Mouse (Mus musculus) liver, adult 2 months (tissue): ENCODE results near the gene Lancl2. TPM values are rescaled to one million over a fixed set of nuclear protein-coding genes. Genes with fewer than 3 reads are reported as not detected.
A peak's percentile ranks its signal among the peaks of the same experiment; 100 is the strongest.

Experiments used
- DNase-seq: peaks from one replicate; pipeline ENCODE4 v3.0.0-alpha.2; 2011; ENCODE audit warnings: low read depth, low spot score; ENCODE audit errors: extremely low read depth
- H3K27ac ChIP-seq: fragments of 200-500 bp; replicated peaks from 2 replicates; pipeline ENCODE4 v1.5.1; 2012; ENCODE audit warnings: low read depth, mild to moderate bottlenecking, control low read depth, inconsistent platforms, low read length; ENCODE audit not compliant: insufficient read depth
- H3K27me3 ChIP-seq: fragments of 200-500 bp; 2 replicates; pipeline ENCODE4 v1.6.1; 2012; ENCODE audit warnings: mild to moderate bottlenecking, moderate library complexity, low read length, inconsistent platforms; ENCODE audit not compliant: control insufficient read depth, insufficient read depth
- H3K36me3 ChIP-seq: fragments of 200-500 bp; 2 replicates; pipeline ENCODE4 v1.6.1; 2012; ENCODE audit warnings: low read length, inconsistent platforms; ENCODE audit not compliant: control insufficient read depth, insufficient read depth
- H3K4me1 ChIP-seq: fragments of 200-500 bp; 2 replicates; pipeline ENCODE4 v1.6.1; 2011; ENCODE audit warnings: low read length; ENCODE audit not compliant: control insufficient read depth, insufficient read depth
- H3K4me3 ChIP-seq: fragments of 200-500 bp; 2 replicates; pipeline ENCODE4 v1.5.1; 2011; ENCODE audit warnings: low read depth, mild to moderate bottlenecking, control low read depth, low read length, moderate library complexity; ENCODE audit not compliant: insufficient read depth
- H3K79me2 ChIP-seq: fragments of 200-500 bp; 2 replicates; pipeline ENCODE4 v1.6.1; 2012; ENCODE audit warnings: inconsistent platforms, mild to moderate bottlenecking, low read length, moderate library complexity; ENCODE audit not compliant: control insufficient read depth, insufficient read depth
- H3K9ac ChIP-seq: fragments of 200-500 bp; 2 replicates; pipeline ENCODE4 v1.6.1; 2012; ENCODE audit warnings: low read depth, mild to moderate bottlenecking, control low read depth, inconsistent platforms, low read length
- CTCF ChIP-seq: fragments of 200-500 bp; IDR thresholded peaks from 2 replicates; pipeline ENCODE4 v1.5.1; 2011; ENCODE audit warnings: low read depth, low read length, control low read depth
- POLR2A ChIP-seq: fragments of 200-500 bp; IDR thresholded peaks from 2 replicates; pipeline ENCODE4 v1.6.1; 2011; ENCODE audit warnings: low read length, control low read depth; ENCODE audit not compliant: insufficient read depth; ENCODE audit errors: extremely low read depth
- WGBS: fragments of 180-500 bp; shearing (Covaris S2); methylation state at CpG from one replicate; pipeline ENCODE4 v1.1.7; 2018; 5-methylcytosine and 5-hydroxymethylcytosine counted together
- polyA plus RNA-seq: library from polyadenylated mRNA; depleted of rRNA; stranded (reverse); fragments of >200 nt; gene quantifications from 2 replicates; pipeline ENCODE4 v1.2.3, GENCODE M21; 2012
- total RNA-seq: library from RNA; depleted of rRNA; stranded (reverse); fragments of >200 nt; gene quantifications from 2 replicates; pipeline ENCODE4 v1.2.3, GENCODE M21; 2014

Gene Lancl2
- total and polyA plus RNA-seq, 2 experiments, result 1.5 to 7.5 TPM

- Histone ChIP-seq H3K27me3 (no peaks in the 10 kb centered on the region), H3K27ac (no peak overlapping the region), H3K79me2 (no peaks in the 10 kb centered on the region), H3K36me3 (no peaks in the 10 kb centered on the region), H3K4me3 (no peak overlapping the region), H3K9ac (no peak overlapping the region), H3K4me1 (no peaks in the 10 kb centered on the region)
- no peak for DNase-seq
- WGBS, result 81% methylated on average over 2 of the region's 2 CpGs
- TF ChIP-seq POLR2A (no peak), CTCF (peak; percentile 73)
These were observed 41.0 kb downstream of the Lancl2 start for GRCm38 (mm10) chr6:57743333-57743732.

- H3K27me3 ChIP-seq, result no peaks in the 10 kb centered on the region
- H3K27ac ChIP-seq, result no peak overlapping the region
- no peaks in the 10 kb centered on the region for H3K4me1 ChIP-seq
- H3K79me2 ChIP-seq, result no peaks in the 10 kb centered on the region
- DNase-seq, result no peak
- H3K36me3 ChIP-seq, result no peaks in the 10 kb centered on the region
- TF ChIP-seq CTCF, result no peak
- H3K4me3 ChIP-seq, result no peak overlapping the region
- H3K9ac ChIP-seq, result no peak overlapping the region
- 97% methylated on average over 2 of the region's 2 CpGs for WGBS
These were observed 41.8 kb downstream of the Lancl2 start for GRCm38 (mm10) chr6:57744123-57744522.

- Histone ChIP-seq H3K4me1 (no peaks in the 10 kb centered on the region), H3K36me3 (no peaks in the 10 kb centered on the region), H3K27ac (no peak overlapping the region), H3K79me2 (no peaks in the 10 kb centered on the region), H3K9ac (no peak overlapping the region), H3K4me3 (no peak overlapping the region), H3K27me3 (no peaks in the 10 kb centered on the region)
- WGBS, result 84% methylated on average over 4 of the region's 4 CpGs
- TF ChIP-seq POLR2A, result no peak
- TF ChIP-seq CTCF, result no peak
- DNase-seq, result no peak
These were observed 42.8 kb downstream of the Lancl2 start for GRCm38 (mm10) chr6:57744974-57745747.

- no peaks in the 10 kb centered on the region for H3K36me3 ChIP-seq
- no peak overlapping the region for H3K27ac ChIP-seq
- WGBS, result 97% methylated on average over 2 of the region's 2 CpGs
- H3K27me3 ChIP-seq, result no peaks in the 10 kb centered on the region
- no peak for DNase-seq
- TF ChIP-seq CTCF (no peak), POLR2A (no peak)
- H3K4me1 ChIP-seq, result no peaks in the 10 kb centered on the region
- no peak overlapping the region for H3K9ac ChIP-seq
- no peak overlapping the region for H3K4me3 ChIP-seq
- H3K79me2 ChIP-seq, result no peaks in the 10 kb centered on the region
These were observed 43.4 kb downstream of the Lancl2 start for GRCm38 (mm10) chr6:57745748-57746129.

- Histone ChIP-seq H3K4me3 (no peak overlapping the region), H3K36me3 (no peaks in the 10 kb centered on the region), H3K27ac (no peak overlapping the region), H3K4me1 (no peaks in the 10 kb centered on the region), H3K27me3 (no peaks in the 10 kb centered on the region), H3K79me2 (no peaks in the 10 kb centered on the region), H3K9ac (no peak overlapping the region)
- TF ChIP-seq POLR2A, result no peak
- no peak for TF ChIP-seq CTCF
- WGBS, result 95% methylated on average over 9 of the region's 9 CpGs
- DNase-seq, result no peak
These were observed 51.8 kb downstream of the Lancl2 start for GRCm38 (mm10) chr6:57753962-57754759.

- no peak for DNase-seq
- Histone ChIP-seq H3K9ac (no peak overlapping the region), H3K36me3 (no peaks in the 10 kb centered on the region), H3K79me2 (no peaks in the 10 kb centered on the region), H3K27me3 (no peaks in the 10 kb centered on the region), H3K27ac (no peak overlapping the region), H3K4me3 (no peak overlapping the region), H3K4me1 (peaks cover 2% of the 10 kb centered on the region; the same call in 1 of the 2 replicates)
- no peak for TF ChIP-seq CTCF
- TF ChIP-seq POLR2A, result no peak
These were observed 60.7 kb downstream of the Lancl2 start for GRCm38 (mm10) chr6:57763054-57763453.
